Mouse (Mus musculus) adrenal gland, postnatal 10 days (tissue): ENCODE data around the gene Rtp3. TPM values are rescaled to one million over a fixed set of nuclear protein-coding genes. Genes with fewer than 3 reads are reported as not detected.
A peak's percentile ranks its signal among the peaks of the same experiment; 100 is the strongest.

ENCODE experiments used
- DNase-seq: peaks from one replicate; pipeline ENCODE4 v3.0.0; 2021; ENCODE audit warnings: mixed read lengths
- long read RNA-seq, 2 experiments: library from polyadenylated mRNA; stranded (forward); transcript quantifications; one replicate each; pipeline ENCODE4 v2.0.0; 2021
- total RNA-seq, 2 experiments: library from RNA; stranded (reverse); gene quantifications; 2 replicates each; pipeline ENCODE4 v1.2.3; 2021

The Rtp3 gene
- total RNA-seq, result 10 to 100 TPM in 1 of 2 experiments, 1 to 10 TPM in 1; 7.5 to 10.3 TPM
- long read RNA-seq, experiment 1, partial matches to known transcripts, result 0 of 1 reads
- long read RNA-seq, experiment 1, other reads (novel, unspliced or antisense), result 0 of 1 reads
- long read RNA-seq, experiment 2, partial matches to known transcripts, result 0 of 1 reads
- long read RNA-seq, experiment 2, other reads (novel, unspliced or antisense), result 1 of 1 reads

DNA sequence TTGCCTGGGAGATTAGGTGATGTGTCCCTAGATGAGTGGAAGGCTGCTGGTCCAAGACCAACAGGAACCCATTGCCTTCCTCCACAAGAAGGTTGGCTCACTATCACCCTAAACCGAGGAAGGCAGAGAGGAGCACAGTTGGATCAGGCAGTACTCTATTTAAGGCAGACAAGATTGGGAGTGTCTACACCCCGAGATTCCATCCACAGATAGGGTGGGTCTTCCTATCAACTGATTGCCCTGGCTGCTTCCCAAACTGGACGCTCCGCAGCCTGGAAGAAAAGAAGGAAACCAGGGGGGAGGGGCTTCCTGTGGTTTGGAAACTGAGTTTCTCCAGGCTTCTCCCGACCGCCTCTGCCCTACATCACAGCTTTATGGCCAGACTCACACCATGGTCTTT lies at the start of gene Rtp3:
Gene Rtp3, minus strand, starts transcription at position 380 of the 400 bp plus-strand sequence.
- no peak for DNase-seq

GRCm38 (mm10) chr9:111039966-111040365 lies 49.6 kb upstream of the Rtp3 start:
- peak; percentile 80 for DNase-seq

GRCm38 (mm10) chr9:111033717-111034116 lies 43.3 kb upstream of the Rtp3 start:
- DNase-seq, result no peak

GRCm38 (mm10) chr9:111026791-111027190 lies 36.4 kb upstream of the Rtp3 start:
- DNase-seq, result no peak

GRCm38 (mm10) chr9:111019022-111019421 lies 28.6 kb upstream of the Rtp3 start, which contains the start of gene Ltf:
TSS of gene Ltf (plus strand) at chr9:111019271.
- no peak for DNase-seq

- no peak for DNase-seq
Measured at GRCm38 (mm10) chr9:111015658-111016057, 25.3 kb upstream of the Rtp3 start.

DNA sequence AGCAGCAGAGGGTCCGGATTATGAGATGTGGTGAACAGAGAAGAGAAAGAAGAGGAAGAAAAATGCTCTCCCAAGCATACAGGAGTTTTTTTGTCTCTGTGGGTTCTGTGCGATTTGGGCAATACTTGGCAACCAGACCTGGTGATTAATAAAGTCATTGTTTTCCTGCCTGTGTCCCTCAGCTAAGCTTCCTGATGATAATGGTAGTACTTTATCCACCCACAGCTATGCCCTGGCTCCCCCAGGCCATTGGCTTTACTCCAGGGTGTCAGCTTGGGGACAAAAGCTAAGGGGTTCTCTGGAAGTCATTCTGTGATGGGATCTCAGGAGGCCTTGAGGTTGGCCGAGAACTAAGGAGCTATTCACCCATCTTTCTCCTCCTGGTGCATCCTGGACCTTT lies 21.7 kb upstream of the Rtp3 start:
- no peak for DNase-seq

- DNase-seq, result no peak
Measured at GRCm38 (mm10) chr9:111011550-111011949, 21.2 kb upstream of the Rtp3 start.

DNA sequence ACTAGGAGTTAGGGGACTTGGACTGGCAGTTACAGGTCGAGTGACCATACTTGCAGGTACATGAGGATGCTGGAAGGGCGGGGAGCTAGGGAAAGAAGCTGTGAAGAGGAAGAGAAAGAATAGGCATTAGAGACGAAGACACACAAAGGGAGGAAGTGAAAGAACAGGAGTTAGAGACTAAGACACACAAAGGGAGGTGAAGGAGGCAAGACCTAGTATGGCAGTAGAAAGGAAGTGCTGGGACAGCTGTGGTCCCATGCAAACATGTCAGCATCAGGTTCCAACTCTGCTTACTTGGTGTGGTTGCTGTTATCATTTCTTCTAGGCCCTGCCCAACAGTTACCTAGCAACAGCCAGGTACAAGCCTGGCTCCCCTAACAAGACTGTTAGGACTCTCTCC lies 19.4 kb upstream of the Rtp3 start:
- no peak for DNase-seq

GRCm38 (mm10) chr9:111006544-111006943 lies 16.2 kb upstream of the Rtp3 start:
- no peak for DNase-seq

DNA sequence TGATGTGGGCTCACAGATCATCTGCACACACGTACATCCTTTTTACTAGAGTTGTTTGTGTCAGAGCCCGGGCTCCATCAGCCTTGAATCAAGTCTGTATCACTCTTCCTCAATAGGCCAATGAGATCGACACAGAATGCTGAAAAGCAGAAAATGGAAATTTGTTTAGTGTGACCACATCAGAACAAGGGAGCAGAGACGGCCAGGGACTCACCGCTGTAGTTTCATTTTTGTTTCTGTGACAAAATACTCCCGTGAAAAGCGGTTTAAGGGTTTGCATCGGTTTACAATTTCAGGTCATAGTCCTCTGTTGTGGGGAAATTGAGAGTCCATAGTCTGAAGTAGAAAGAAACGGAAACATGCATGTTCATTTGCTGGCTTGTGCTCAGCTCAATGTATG lies 12.9 kb upstream of the Rtp3 start:
- no peak for DNase-seq

- peak; percentile 24 for DNase-seq
Measured at GRCm38 (mm10) chr9:111001621-111002020, 11.2 kb upstream of the Rtp3 start.

- peak; percentile 25 for DNase-seq
Measured at GRCm38 (mm10) chr9:110999856-111000255, 9.5 kb upstream of the Rtp3 start.

DNA sequence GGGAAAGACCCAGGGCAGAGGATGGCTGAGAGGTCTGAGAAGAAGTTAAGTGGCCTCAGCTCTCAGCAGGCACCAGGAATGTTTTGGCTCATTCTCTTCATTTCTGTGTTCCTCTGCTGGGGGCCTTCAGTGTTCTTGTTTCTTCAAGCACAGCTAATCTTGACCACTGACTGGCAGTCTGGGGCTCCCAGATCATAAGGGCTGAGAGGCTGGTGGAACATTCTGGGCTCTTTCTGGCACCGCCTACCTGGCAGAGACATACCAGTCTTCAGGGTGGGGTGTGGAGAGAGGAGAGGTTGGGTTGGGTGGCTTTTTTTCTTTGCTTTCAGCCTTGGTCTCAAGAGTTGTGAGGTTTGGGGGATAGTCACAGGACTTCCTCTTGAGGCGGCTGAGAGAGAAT lies 8.7 kb upstream of the Rtp3 start:
- no peak for DNase-seq

- peak; percentile 84 for DNase-seq
Measured at GRCm38 (mm10) chr9:110997245-110997644, 6.9 kb upstream of the Rtp3 start.

DNA sequence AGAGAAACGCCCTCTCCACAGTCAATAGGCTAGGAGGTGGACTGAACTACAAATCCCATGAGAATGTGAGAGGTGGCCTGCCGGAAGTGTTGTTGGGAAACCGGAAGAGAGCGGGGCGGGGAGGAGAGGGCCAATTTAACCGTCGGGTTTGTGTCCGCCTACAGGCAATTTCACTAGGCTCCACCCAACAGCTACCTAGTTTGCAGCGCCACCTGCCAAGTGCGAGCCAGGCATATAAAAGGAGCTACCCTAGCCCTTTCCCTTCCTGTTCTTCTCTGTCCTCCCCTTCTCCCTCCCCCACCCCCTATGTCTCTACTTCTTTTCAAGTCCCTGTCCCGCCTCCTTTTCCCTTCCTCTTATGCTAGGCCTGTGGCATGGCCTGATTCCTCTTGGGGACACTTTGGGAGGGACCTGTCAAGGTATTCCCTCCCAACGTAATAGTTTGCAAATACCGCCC lies 4.4 kb upstream of the Rtp3 start:
- DNase-seq, result peak; percentile 82

GRCm38 (mm10) chr9:110993281-110993709 lies 2.9 kb upstream of the Rtp3 start:
- no peak for DNase-seq

GRCm38 (mm10) chr9:110989543-110989942 lies 840 bp downstream of the Rtp3 start:
- DNase-seq, result no peak

- DNase-seq, result no peak
Measured at GRCm38 (mm10) chr9:110989141-110989540, 1.2 kb downstream of the Rtp3 start.

GRCm38 (mm10) chr9:110988078-110988477 lies 2.3 kb downstream of the Rtp3 start:
- DNase-seq, result no peak

- no peak for DNase-seq
Measured at GRCm38 (mm10) chr9:110987331-110987730, 3.1 kb downstream of the Rtp3 start.

DNA sequence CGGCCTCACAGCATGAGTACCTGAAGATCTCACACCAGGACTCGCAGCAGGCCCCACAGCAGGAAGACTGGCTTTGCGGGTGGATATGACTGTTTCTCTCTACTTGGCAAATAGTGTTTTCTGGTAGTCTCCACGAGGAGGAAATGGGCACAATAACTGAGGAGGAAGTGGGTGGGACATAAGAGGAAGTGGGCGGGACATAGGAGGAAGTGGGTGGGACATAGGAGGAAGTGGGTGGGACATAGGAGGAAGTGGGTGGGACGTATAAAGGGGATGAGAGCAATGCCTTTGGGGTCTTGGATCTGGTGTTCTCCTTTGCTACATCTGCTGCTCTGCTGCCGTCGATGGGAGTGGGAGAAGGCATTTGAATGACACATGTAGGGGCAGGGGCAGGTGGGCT lies 4.4 kb downstream of the Rtp3 start:
- DNase-seq, result no peak

DNA sequence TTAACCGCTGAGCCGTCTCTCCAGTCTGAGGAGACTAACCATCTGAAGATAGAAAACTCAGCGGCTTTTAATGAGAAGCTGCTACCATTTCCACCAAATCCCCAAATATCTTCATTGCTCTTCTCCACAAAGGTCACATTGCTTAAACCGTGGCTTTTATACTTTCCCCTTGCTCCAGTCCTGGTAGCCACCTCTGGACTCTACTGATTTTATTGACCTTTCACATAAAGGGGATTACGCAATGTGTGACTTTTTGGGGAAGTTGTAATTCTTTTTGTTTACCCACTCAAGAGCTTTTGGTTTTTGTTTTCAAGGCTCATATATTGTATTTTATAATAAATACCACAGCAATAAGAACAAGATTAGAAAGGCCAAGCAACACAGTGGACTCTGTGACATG lies 4.8 kb downstream of the Rtp3 start:
- DNase-seq, result no peak

GRCm38 (mm10) chr9:110984096-110984495 lies 6.3 kb downstream of the Rtp3 start:
- no peak for DNase-seq

- DNase-seq, result no peak
Measured at GRCm38 (mm10) chr9:110982351-110982750, 8.0 kb downstream of the Rtp3 start.
